Mouse (Mus musculus): ENCODE measurements at regions not wholly inside any gene's neighbourhood (a gene's known extent, or its start where the extent isn't known, plus 50 kb on each side); places are given as distances from the start of the nearest gene placed in this dataset.

GRCm38 (mm10) chr7:70165501-70165900 lies 201.0 kb downstream of the Nr2f2 start:
- no peaks in the 10 kb centered on the region for H3K4me1 ChIP-seq (replicated peaks; ENCODE audit: control insufficient read depth, insufficient read depth, low read length)
- H3K36me3 ChIP-seq (ENCODE audit: control insufficient read depth, insufficient read depth, low read length) = no peaks in the 10 kb centered on the region
- no peaks in the 10 kb centered on the region for H3K9me3 ChIP-seq (ENCODE audit: control insufficient read depth, low read length)
- no peak overlapping the region for H3K4me2 ChIP-seq
- WGBS = 50% methylated on average over 4 of the region's 4 CpGs
- no peak for DNase-seq (ENCODE audit: low spot score)
- no peak overlapping the region for H3K4me3 ChIP-seq (ENCODE audit: low read depth, low read length)
- no peak overlapping the region for H3K27ac ChIP-seq (ENCODE audit: low read depth, low read length)
- no peak for ATAC-seq (replicated peaks; ENCODE audit: low FRiP score)
- no peak overlapping the region for H3K9ac ChIP-seq (ENCODE audit: low read depth, low read length)
- no peaks in the 10 kb centered on the region for H3K27me3 ChIP-seq (replicated peaks; ENCODE audit: control insufficient read depth, insufficient read depth, low read length)

GRCm38 (mm10) chr7:70164691-70165193 lies 201.8 kb downstream of the Nr2f2 start:
- DNase-seq (ENCODE audit: low spot score) (no peak), ATAC-seq (replicated peaks; ENCODE audit: low FRiP score) (no peak)
- 62% methylated on average over 6 of the region's 6 CpGs for WGBS

GRCm38 (mm10) chr7:70158531-70158930 lies 208.0 kb downstream of the Nr2f2 start:
- no peaks in the 10 kb centered on the region for H3K36me3 ChIP-seq (ENCODE audit: control insufficient read depth, insufficient read depth, low read length)
- no peak for ATAC-seq (replicated peaks; ENCODE audit: low FRiP score)
- WGBS = 77% methylated on average over 8 of the region's 8 CpGs

More at GRCm38 (mm10) chr7:70164691-70165193, 201.8 kb downstream of the Nr2f2 start:
- no peak overlapping the region for H3K4me2 ChIP-seq
- no peak overlapping the region for H3K9ac ChIP-seq (ENCODE audit: low read depth, low read length)
- H3K4me1 ChIP-seq (replicated peaks; ENCODE audit: control insufficient read depth, insufficient read depth, low read length) = no peaks in the 10 kb centered on the region
- H3K27ac ChIP-seq (ENCODE audit: low read depth, low read length) = no peak overlapping the region
- no peak overlapping the region for H3K4me3 ChIP-seq (ENCODE audit: low read depth, low read length)
- H3K36me3 ChIP-seq (ENCODE audit: control insufficient read depth, insufficient read depth, low read length) = no peaks in the 10 kb centered on the region
- H3K27me3 ChIP-seq (replicated peaks; ENCODE audit: control insufficient read depth, insufficient read depth, low read length) = no peaks in the 10 kb centered on the region
- no peaks in the 10 kb centered on the region for H3K9me3 ChIP-seq (ENCODE audit: control insufficient read depth, low read length)

GRCm38 (mm10) chr7:70144726-70145271 lies 221.7 kb downstream of the Nr2f2 start:
- Histone ChIP-seq H3K9me3 (ENCODE audit: control insufficient read depth, low read length) (no peaks in the 10 kb centered on the region), H3K27me3 (replicated peaks; ENCODE audit: control insufficient read depth, insufficient read depth, low read length) (no peaks in the 10 kb centered on the region), H3K4me1 (replicated peaks; ENCODE audit: control insufficient read depth, insufficient read depth, low read length) (no peaks in the 10 kb centered on the region), H3K9ac (ENCODE audit: low read depth, low read length) (no peak overlapping the region), H3K4me3 (ENCODE audit: low read depth, low read length) (no peak overlapping the region), H3K4me2 (no peak overlapping the region), H3K27ac (ENCODE audit: low read depth, low read length) (no peak overlapping the region), H3K36me3 (ENCODE audit: control insufficient read depth, insufficient read depth, low read length) (no peaks in the 10 kb centered on the region)
- ATAC-seq (replicated peaks; ENCODE audit: low FRiP score) (no peak), DNase-seq (ENCODE audit: low spot score) (no peak)
- WGBS = 72% methylated on average over 4 of the region's 4 CpGs

More at GRCm38 (mm10) chr7:70158531-70158930, 208.0 kb downstream of the Nr2f2 start:
- Histone ChIP-seq H3K4me1 (replicated peaks; ENCODE audit: control insufficient read depth, insufficient read depth, low read length) (no peaks in the 10 kb centered on the region), H3K4me3 (ENCODE audit: low read depth, low read length) (no peak overlapping the region), H3K9ac (ENCODE audit: low read depth, low read length) (no peak overlapping the region), H3K9me3 (ENCODE audit: control insufficient read depth, low read length) (no peaks in the 10 kb centered on the region), H3K27ac (ENCODE audit: low read depth, low read length) (no peak overlapping the region), H3K4me2 (no peak overlapping the region), H3K27me3 (replicated peaks; ENCODE audit: control insufficient read depth, insufficient read depth, low read length) (no peaks in the 10 kb centered on the region)
- no peak for DNase-seq (ENCODE audit: low spot score)

GRCm38 (mm10) chr7:70136837-70137236 lies 229.7 kb downstream of the Nr2f2 start:
- ATAC-seq (replicated peaks; ENCODE audit: low FRiP score) (no peak), DNase-seq (ENCODE audit: low spot score) (no peak)
- H3K9ac ChIP-seq (ENCODE audit: low read depth, low read length) = no peak overlapping the region
- H3K27ac ChIP-seq (ENCODE audit: low read depth, low read length) = no peak overlapping the region
- no peaks in the 10 kb centered on the region for H3K4me1 ChIP-seq (replicated peaks; ENCODE audit: control insufficient read depth, insufficient read depth, low read length)
- H3K36me3 ChIP-seq (ENCODE audit: control insufficient read depth, insufficient read depth, low read length) = no peaks in the 10 kb centered on the region
- no peaks in the 10 kb centered on the region for H3K27me3 ChIP-seq (replicated peaks; ENCODE audit: control insufficient read depth, insufficient read depth, low read length)
- H3K9me3 ChIP-seq (ENCODE audit: control insufficient read depth, low read length) = no peaks in the 10 kb centered on the region
- no peak overlapping the region for H3K4me2 ChIP-seq
- H3K4me3 ChIP-seq (ENCODE audit: low read depth, low read length) = no peak overlapping the region
- WGBS = 75% methylated on average over 5 of the region's 5 CpGs

GRCm38 (mm10) chr7:70135416-70135815 lies 231.1 kb downstream of the Nr2f2 start:
- Histone ChIP-seq H3K27me3 (replicated peaks; ENCODE audit: control insufficient read depth, insufficient read depth, low read length) (no peaks in the 10 kb centered on the region), H3K36me3 (ENCODE audit: control insufficient read depth, insufficient read depth, low read length) (no peaks in the 10 kb centered on the region)
- 73% methylated on average over 3 of the region's 3 CpGs for WGBS

GRCm38 (mm10) chr7:70129963-70130362 lies 236.6 kb downstream of the Nr2f2 start:
- DNase-seq (ENCODE audit: low spot score) = no peak

More at GRCm38 (mm10) chr7:70135416-70135815, 231.1 kb downstream of the Nr2f2 start:
- ATAC-seq (replicated peaks; ENCODE audit: low FRiP score) (no peak), DNase-seq (ENCODE audit: low spot score) (no peak)
- H3K9me3 ChIP-seq (ENCODE audit: control insufficient read depth, low read length) = no peaks in the 10 kb centered on the region
- H3K4me3 ChIP-seq (ENCODE audit: low read depth, low read length) = no peak overlapping the region
- no peak overlapping the region for H3K4me2 ChIP-seq
- no peaks in the 10 kb centered on the region for H3K4me1 ChIP-seq (replicated peaks; ENCODE audit: control insufficient read depth, insufficient read depth, low read length)
- H3K27ac ChIP-seq (ENCODE audit: low read depth, low read length) = no peak overlapping the region
- H3K9ac ChIP-seq (ENCODE audit: low read depth, low read length) = no peak overlapping the region

GRCm38 (mm10) chr7:70122818-70123217 lies 243.7 kb downstream of the Nr2f2 start:
- Histone ChIP-seq H3K27ac (ENCODE audit: low read depth, low read length) (no peak overlapping the region), H3K9ac (ENCODE audit: low read depth, low read length) (no peak overlapping the region), H3K4me2 (no peak overlapping the region), H3K36me3 (ENCODE audit: control insufficient read depth, insufficient read depth, low read length) (no peaks in the 10 kb centered on the region), H3K4me3 (ENCODE audit: low read depth, low read length) (no peak overlapping the region), H3K27me3 (replicated peaks; ENCODE audit: control insufficient read depth, insufficient read depth, low read length) (no peaks in the 10 kb centered on the region; the same call in 1 of the 2 replicates), H3K9me3 (ENCODE audit: control insufficient read depth, low read length) (no peaks in the 10 kb centered on the region), H3K4me1 (replicated peaks; ENCODE audit: control insufficient read depth, insufficient read depth, low read length) (no peaks in the 10 kb centered on the region)
- WGBS = 78% methylated on average over 9 of the region's 9 CpGs
- ATAC-seq (replicated peaks; ENCODE audit: low FRiP score) = no peak
- DNase-seq (ENCODE audit: low spot score) = no peak

More at GRCm38 (mm10) chr7:70129963-70130362, 236.6 kb downstream of the Nr2f2 start:
- Histone ChIP-seq H3K9me3 (ENCODE audit: control insufficient read depth, low read length) (no peaks in the 10 kb centered on the region), H3K4me1 (replicated peaks; ENCODE audit: control insufficient read depth, insufficient read depth, low read length) (no peaks in the 10 kb centered on the region), H3K27ac (ENCODE audit: low read depth, low read length) (no peak overlapping the region), H3K4me3 (ENCODE audit: low read depth, low read length) (no peak overlapping the region), H3K27me3 (replicated peaks; ENCODE audit: control insufficient read depth, insufficient read depth, low read length) (no peaks in the 10 kb centered on the region), H3K4me2 (no peak overlapping the region), H3K9ac (ENCODE audit: low read depth, low read length) (no peak overlapping the region), H3K36me3 (ENCODE audit: control insufficient read depth, insufficient read depth, low read length) (no peaks in the 10 kb centered on the region)
- ATAC-seq (replicated peaks; ENCODE audit: low FRiP score) = no peak
- 79% methylated on average over 15 of the region's 15 CpGs for WGBS

GRCm38 (mm10) chr7:70119517-70119916 lies 247.0 kb downstream of the Nr2f2 start:
- H3K9ac ChIP-seq (ENCODE audit: low read depth, low read length) = no peak overlapping the region
- no peaks in the 10 kb centered on the region for H3K36me3 ChIP-seq (ENCODE audit: control insufficient read depth, insufficient read depth, low read length)
- H3K4me1 ChIP-seq (replicated peaks; ENCODE audit: control insufficient read depth, insufficient read depth, low read length) = no peaks in the 10 kb centered on the region
- no peak for DNase-seq (ENCODE audit: low spot score)
- no peaks in the 10 kb centered on the region; the same call in 1 of the 2 replicates for H3K27me3 ChIP-seq (replicated peaks; ENCODE audit: control insufficient read depth, insufficient read depth, low read length)
- WGBS = 86% methylated on average over 8 of the region's 8 CpGs
- no peak overlapping the region for H3K4me2 ChIP-seq
- H3K4me3 ChIP-seq (ENCODE audit: low read depth, low read length) = no peak overlapping the region
- no peaks in the 10 kb centered on the region for H3K9me3 ChIP-seq (ENCODE audit: control insufficient read depth, low read length)
- H3K27ac ChIP-seq (ENCODE audit: low read depth, low read length) = no peak overlapping the region
- no peak for ATAC-seq (replicated peaks; ENCODE audit: low FRiP score)
